Mouse (Mus musculus) megakaryocyte-erythroid progenitor cell, adult 5-6 weeks (primary cell): ENCODE measurements around the gene Farp1. TPM values are rescaled to one million over a fixed set of nuclear protein-coding genes. Genes with fewer than 3 reads are reported as not detected.

Source experiments
- ATAC-seq: replicated peaks from 2 replicates; pipeline ENCODE4 v1.8.0; 2016; ENCODE audit warnings: mild to moderate bottlenecking, inconsistent platforms; ENCODE audit not compliant: severe bottlenecking, poor library complexity, low FRiP score, low TSS enrichment
- total RNA-seq, 2 experiments: library from RNA; stranded (forward) in 1 of 2; stranded (reverse) in 1 of 2; fragments of 200-1000, 215-1000 nt in 1 of 2; fragments of >200 nt in 1 of 2; fragmentation: Nextera tagmentation in 1 of 2; gene quantifications; 2 replicates each; pipeline ENCODE4 v1.2.3; 2014 to 2017

Farp1 gene
- total RNA-seq, 2 experiments from 2014 or later = not detected

DNA sequence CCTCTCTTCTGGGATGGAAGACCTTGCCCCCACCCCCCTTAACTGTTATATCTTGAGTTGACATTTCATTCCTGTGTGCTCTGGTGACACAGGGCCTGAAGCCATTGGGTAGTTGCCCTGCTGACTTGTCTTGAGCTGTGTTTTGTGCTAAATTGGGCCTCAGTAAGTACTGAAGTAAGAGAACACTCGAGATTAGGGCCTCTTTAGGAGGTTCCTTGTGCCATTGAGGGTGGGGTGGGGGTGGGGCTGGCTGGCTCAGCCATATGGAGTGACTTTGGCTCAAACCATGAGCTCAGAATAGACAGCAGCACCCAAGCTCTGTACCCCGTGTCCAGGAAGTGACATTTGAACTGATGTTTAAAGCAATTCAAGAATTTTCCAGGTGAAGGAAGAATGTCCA is 65.8 kb downstream of the Farp1 start:
- no peak for ATAC-seq

DNA sequence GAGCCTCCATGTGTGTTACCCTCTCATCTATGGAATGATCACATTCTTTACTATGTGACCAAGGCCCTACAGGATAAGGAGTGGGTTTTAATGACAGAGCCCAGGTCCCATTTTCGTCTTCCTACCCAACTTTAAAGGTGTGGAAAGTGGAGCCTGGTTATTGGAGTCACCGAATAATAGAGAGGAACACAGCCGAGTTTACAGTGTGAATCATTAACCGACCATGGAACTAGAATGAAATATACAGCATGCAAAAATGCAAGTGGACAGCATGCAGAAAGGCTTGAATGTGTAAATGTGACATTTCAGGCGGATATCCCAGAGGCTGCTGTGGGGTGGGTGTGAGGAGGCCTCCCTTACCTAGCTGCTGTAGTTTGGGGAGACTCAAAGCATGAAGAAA is 66.5 kb downstream of the Farp1 start:
- no peak for ATAC-seq

- no peak for ATAC-seq
Measured at GRCm38 (mm10) chr14:121102599-121102998, 67.6 kb downstream of the Farp1 start.

DNA sequence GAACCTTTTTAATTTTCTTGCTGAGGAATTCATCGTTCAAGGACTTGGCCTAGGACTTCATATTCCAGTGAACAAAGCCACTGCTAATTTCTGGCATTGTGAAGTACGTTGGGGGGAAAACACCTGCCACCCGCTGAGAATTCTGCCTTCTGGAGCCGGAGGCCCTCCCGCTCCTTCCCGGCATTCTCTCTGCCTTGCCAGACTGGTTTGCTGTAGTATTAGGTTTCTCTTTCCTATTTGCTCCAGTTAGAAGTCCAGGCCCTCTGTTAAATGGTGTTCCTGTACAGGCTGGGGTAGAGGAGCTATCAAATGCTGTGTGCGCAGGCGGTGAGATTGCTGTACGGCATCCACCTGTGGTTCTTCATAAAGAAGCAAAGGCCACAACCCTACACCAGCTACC is 68.5 kb downstream of the Farp1 start:
- ATAC-seq = no peak

DNA sequence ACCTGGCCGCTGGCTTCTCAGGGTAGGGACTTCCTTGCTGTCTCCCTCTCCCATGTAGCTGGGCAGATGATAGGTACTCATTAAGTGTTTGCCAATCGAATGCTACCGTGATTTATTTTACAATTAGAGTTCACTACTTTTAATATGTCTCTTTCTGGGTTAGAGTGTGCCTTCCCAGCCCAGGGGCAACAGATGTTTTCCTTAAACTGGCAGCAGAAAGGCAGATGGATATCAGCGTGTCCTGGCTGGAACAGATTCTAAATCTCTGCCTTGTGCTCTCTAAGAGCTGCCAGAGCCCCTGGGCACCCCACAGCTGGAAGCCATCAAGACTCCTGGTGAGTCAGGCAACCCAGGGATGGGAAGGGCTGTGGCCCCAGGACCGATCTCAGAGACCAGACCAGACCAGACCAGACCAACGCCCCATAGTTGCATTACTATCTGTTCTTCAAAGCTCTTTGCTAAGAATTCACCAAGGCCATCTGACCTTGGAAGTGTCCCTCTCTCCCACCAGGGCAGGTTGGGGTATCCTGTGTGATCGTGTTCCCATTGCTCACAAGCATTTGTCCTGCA is 69.8 kb downstream of the Farp1 start:
- ATAC-seq = no peak

DNA sequence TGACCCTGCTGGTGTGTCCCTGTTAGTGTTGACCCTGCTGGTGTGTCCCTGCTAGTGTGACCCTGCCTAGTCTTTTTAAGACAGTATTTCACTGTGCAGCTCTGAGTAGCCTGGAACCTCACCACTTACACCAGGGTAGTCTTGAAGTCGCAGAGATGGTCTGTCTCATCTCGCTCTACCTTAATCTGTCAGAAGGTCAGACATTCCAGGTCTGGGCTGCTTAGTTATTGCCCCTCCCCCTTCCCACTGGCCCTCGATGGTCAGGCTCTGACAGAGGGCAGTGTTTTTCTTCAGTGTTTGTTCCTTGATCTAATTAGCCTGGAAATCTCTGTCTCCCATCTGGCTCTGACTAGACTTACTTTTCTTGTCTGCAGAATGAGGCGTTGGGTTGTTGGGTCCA is 71.9 kb downstream of the Farp1 start:
- no peak for ATAC-seq

GRCm38 (mm10) chr14:121107707-121108285 is 72.8 kb downstream of the Farp1 start:
- ATAC-seq = no peak

DNA sequence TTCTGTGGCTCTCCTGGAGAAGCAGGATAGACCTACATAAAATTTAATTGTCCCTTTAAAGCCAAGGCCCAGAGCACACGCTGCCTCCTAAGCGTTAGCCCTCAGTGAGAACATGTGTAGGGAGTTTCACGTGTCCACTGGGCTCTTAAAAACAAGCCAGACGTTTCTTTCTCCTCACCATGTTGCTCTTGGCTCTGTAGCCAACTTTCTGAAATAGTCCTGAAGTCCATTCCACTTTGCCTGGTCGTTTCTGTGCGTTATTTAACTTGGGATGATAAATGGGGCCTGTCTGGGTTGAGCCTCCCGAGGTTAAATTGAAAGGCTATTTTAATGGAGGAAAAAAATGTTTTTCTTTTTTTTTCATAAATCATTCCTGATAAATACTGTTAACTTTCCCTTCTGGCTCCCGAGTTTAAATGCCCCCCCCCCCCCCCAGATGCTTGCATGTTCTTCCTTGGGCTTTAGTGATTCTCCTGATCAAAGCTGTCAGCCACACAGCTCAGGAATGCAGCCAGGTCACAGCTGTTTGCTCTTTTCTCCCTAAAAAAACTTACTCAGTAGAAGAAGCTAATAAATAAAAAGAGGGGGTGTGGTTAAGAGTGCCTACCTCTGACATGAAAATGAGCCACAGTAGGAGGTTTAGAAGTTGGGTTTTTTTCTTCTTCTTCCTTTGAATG is 73.6 kb downstream of the Farp1 start:
- no peak for ATAC-seq

DNA sequence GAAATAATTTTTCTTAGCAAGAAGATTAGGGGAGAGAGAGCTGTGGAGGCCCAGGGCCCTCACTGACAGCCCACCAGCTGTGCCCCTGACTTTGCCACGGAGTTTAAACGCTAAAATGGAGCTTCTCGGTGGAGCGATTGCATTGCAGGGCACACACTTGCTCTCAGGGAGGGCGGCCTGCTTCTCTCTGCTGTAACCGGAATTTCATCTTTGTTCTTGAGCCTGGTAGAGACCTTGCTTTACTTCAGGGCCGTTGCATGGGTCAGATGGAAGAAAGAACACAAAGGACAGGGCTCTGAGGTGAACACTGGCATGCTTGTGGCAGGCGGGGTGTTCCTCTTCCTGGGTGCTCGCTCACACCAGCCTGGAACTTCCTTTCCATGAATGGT is 74.1 kb downstream of the Farp1 start:
- no peak for ATAC-seq

- ATAC-seq = peak; percentile 54
Measured at GRCm38 (mm10) chr14:121110492-121111267, 75.7 kb downstream of the Farp1 start.

- no peak for ATAC-seq
Measured at GRCm38 (mm10) chr14:121112061-121112460, 77.1 kb downstream of the Farp1 start.

GRCm38 (mm10) chr14:121113785-121114184 is 78.8 kb downstream of the Farp1 start:
- ATAC-seq = no peak

GRCm38 (mm10) chr14:121116696-121117095 is 81.7 kb downstream of the Farp1 start:
- ATAC-seq = no peak

DNA sequence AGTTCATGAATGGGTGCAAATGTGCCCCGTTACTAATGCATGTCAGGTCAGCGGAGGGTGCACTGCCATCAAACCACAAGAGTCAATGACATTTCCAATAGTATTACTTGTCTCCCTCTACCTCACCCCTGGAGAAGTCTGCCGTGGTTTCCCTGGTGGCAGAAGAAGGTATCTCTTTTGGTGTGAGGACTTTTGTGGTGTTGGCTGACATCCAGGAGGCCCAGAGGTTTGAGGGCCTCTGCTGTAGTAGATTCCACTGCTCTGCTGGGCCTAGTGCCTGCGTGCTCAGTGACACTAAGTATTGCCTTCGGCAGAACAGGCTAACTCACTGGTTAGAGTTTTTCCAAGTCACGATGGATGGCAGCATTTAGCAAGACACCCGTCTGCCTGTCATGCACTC is 83.9 kb downstream of the Farp1 start:
- ATAC-seq = peak; percentile 77

GRCm38 (mm10) chr14:121121664-121122063 is 86.7 kb downstream of the Farp1 start:
- no peak for ATAC-seq

- no peak for ATAC-seq
Measured at GRCm38 (mm10) chr14:121122852-121123251, 87.9 kb downstream of the Farp1 start.

- ATAC-seq = no peak
Measured at GRCm38 (mm10) chr14:121124409-121125010, 89.5 kb downstream of the Farp1 start.

- ATAC-seq = no peak
Measured at GRCm38 (mm10) chr14:121125651-121126050, 90.7 kb downstream of the Farp1 start.

DNA sequence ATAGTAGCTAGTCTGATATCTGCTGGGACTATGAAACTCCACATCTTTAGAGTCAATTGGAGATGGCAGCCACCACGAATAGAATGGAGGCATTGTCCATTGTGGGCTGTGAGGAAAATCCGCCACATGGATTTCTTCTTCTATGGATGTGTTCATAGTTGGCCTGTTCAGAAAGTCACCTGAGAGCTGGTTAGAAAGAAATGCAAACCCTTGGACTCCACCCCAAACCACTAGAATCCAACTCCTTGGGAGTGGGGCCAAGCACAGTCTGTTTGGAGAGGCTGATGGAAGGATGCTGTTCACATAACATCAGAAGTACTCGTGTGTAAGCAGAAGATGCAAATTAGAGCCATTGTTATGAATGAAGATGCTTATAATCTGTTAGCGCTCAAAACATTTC is 91.3 kb downstream of the Farp1 start:
- ATAC-seq = no peak
